Mouse (Mus musculus) urinary bladder, postnatal 4 days (tissue): ENCODE data around the gene Bola1.
"Not testable (repeated sequence)": the region's sequence is repeated elsewhere in the genome, so short reads cannot be mapped to it uniquely, and the experiment has no call there.

Experiments
- DNase-seq, 2 experiments: peaks; one replicate each; pipeline ENCODE4 v3.0.0; 2021 to 2022; ENCODE audit warnings: low spot score in 2 of 2

Bola1 gene

DNA sequence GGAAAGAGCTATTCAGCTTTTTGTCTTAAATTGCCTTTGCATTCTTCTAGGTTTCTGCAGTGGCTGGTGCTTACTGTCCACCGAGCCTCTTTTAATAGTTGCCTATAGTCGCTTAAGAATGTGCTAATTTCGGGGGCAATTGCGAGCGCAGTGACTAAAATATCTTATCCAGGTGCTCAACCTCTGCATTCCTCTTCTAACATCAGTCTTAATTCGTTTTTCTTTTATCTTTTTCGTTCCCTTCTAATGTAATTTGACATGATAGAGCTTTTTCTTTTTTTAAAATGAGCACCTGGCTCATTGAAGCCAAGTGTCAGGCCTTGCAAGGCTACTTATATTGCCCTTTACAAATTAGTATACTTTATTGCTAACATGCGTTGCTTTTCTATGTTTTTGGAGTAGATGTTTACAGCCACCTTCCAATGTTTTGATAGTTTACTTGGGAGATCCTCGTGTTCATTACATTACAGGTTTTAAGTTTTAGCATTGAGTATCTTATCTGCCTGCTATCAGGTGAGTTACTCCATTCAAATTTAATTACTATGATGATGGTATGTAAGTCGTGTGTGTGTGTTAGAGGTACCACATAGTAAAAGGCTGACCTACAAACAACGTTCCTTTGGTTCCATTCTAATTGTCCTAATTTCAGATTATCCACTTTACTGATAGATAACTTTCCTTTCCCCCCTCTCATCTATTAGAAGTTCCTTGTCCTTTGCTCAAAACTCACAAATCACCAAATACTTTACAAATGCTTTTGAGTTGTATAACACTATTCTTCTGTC is 28.0 kb upstream of the Bola1 start:
- no peak for DNase-seq

DNA sequence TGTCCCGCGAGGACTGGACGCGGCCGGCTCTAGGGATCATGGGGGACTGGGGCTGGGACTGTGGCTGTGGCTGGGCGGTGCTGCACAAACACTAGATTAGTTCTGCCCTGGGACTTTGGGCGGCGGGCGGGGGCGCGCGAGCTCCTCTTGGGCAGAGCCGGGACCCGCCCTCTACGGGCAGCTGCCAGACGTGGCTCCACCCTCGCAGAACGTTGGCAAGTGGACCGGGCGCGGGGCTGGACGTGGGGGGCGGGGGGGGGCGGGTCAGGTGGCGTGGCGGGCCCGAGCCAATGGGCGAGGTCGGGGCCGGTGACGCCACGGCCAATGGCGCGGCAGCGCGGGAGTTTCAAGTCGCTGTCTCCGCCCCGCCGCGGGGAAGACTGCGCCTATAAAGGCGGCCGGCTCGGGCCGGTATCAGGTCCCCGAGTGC is 26.9 kb upstream of the Bola1 start, which contains the start of gene Hist2h3c1:
Hist2h3c1 (plus strand) TSS at position 259 of the 430 bp plus-strand sequence.
- DNase-seq = not testable (repeated sequence)

DNA sequence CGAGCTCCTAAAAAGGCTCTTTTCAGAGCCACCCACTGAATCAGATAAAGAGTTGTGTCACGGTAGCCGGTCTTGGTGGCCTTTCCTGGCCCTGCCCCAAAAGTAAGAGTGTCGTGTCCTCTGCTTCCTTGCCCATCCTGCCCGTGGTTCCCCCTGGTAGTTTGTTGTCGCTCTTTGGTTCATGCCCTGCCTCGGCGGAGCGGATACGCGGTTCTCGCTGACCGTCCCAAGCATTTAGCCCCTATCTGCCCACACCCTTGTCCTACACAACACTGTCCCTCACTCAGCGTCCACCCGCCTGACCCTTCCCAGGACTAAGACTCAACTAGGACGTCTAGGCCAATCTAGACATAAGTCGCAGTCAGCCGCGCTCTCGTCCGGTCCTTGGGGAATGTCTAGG is 26.5 kb upstream of the Bola1 start:
- DNase-seq = not testable (repeated sequence)

DNA sequence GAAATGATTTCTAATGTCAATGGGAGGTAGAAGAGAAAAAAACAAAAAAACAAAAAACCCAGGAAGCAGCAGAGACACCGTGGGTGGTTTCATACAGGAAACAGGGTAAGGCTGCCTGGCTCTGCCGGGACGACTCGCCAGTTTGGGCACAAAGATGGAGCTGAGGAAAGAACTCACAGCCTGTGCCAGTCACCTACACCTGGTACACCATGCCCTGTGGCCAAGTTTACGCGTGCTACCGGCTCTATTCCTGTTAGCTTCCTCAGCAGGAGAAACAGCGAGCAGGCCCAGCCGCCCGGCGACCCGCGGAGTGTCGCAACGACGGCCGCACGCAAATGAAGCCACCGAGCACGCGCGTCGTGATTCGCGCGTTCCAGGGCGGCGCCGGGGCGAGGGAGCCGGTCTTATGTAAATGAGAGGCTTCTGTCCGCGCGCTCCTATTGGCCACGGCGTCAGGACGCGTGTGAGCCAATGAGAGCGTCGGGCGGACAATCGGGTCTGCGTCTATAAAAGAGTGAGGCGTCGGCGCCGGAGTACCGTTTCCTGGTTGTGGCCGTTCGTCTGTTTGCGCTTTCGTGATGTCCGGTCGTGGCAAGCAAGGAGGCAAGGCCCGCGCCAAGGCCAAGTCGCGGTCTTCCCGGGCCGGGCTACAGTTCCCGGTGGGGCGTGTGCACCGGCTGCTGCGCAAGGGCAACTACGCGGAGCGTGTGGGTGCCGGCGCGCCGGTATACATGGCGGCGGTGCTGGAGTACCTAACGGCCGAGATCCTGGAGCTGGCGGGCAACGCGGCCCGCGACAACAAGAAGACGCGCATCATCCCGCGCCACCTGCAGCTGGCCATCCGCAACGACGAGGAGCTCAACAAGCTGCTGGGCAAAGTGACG is 25.7 kb upstream of the Bola1 start, which contains the start of gene Hist2h2aa1:
Hist2h2aa1 (plus strand) TSS at position 495 of the 884 bp plus-strand sequence.
- peak; percentile 80 to 83 for DNase-seq

DNA sequence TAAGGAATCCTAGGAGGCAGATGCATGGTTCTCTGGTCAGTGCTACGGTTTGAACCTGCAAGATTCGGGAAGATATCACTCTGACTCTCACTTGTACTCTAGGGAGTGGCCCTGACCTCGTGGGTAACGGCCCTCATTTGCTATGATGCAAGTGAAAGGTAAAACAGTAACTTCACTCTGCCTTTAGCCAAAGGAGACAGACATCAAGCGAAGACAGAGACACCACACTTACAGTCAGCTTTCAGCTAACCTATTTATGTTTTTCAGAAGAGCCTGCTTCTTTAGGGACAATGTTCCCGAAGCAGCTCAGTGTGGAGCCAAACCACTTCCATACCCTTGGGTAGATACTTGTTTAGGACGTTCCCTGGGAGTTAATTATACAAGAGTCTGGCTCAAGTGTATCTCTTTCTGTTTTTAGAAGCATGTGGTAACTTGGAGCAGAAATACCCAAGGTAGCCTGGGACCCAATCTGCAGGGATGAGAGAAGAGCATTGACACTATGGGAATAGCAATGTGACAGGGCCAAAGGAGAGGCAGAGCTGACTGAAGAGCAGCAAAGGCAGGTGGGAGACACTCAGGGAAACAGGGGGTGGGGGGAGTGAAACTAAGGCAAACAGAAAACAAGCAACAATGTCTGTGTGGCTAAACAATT is 24.5 kb upstream of the Bola1 start:
- no peak for DNase-seq

GRCm38 (mm10) chr3:96240799-96241197 is 21.3 kb upstream of the Bola1 start:
- no peak for DNase-seq

- peak; percentile 92 to 95 for DNase-seq
Measured at GRCm38 (mm10) chr3:96239949-96240798, 20.7 kb upstream of the Bola1 start, which contains the start of gene Hist2h2aa2. Gene Hist2h2aa2 (minus strand): TSS chr3:96240276.

GRCm38 (mm10) chr3:96238954-96239793 is 19.7 kb upstream of the Bola1 start, which contains the start of gene Hist2h3c2:
Gene Hist2h3c2 (minus strand): TSS chr3:96239127.
- DNase-seq = peak in 1 of 2 experiments; percentile 69

- no peak for DNase-seq
Measured at GRCm38 (mm10) chr3:96237904-96238511, 18.5 kb upstream of the Bola1 start.

GRCm38 (mm10) chr3:96237335-96237903 is 17.9 kb upstream of the Bola1 start:
- no peak for DNase-seq

DNA sequence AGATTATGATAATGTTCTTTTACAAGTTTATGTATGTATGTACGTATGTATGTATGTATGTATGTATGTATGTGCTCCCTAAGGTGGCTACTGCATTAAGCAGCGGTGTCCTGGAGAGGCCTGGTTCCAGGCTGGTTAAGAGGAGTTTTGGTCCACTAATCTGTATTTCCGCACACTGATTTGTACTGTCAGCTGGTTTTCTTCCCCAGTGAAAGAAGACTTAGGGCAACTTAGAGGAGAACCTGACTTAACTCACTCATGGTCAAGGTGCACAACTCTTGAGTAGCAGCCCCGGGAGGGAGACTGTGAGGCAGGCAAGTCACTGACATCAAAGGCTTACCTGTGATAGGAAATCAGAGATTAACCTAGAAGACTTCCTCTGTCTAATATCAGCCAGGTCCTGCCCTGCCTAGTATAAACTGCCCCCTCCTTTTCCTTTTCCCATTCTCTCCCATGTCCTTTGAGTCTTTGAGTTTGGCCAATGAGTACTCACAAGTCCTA is 17.4 kb upstream of the Bola1 start:
- DNase-seq = no peak

DNA sequence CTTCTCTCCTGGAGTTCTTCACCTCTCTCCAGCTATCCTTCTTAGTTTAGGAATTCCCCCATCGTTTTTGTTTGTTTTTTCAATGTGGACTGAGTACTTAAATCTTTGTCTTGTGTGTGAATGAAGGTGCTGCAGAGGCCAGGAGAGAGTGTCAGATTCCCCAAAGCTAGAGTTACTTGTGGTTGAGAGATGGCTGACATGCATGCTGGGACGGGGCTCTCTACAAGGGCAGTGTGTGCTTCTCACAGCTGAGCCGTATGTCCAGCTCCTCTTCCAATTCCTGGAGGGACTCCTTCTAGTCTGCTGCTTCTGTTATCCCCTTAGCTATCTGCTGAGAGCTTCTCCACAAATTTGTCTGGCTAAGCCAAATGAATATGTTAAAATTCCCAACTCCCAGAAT is 16.3 kb upstream of the Bola1 start:
- no peak for DNase-seq

DNA sequence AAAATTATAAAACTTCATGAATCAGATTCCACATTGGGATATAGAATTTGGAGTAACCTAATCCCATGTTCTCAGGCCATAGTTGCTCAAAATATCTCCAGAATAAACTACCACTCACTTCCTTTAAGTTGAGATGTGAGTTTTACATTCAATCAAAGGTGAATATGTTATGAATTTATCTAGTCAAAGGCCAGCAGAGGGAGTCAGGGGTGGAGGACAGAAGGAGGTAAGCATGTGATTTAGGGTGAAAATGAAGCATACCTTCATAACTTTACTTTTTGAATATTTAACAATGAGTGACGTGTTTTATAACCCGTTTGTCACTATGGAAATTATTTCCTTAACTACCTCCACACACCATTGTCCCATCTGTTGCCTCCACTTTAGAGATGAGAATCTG is 15.4 kb upstream of the Bola1 start:
- DNase-seq = no peak

DNA sequence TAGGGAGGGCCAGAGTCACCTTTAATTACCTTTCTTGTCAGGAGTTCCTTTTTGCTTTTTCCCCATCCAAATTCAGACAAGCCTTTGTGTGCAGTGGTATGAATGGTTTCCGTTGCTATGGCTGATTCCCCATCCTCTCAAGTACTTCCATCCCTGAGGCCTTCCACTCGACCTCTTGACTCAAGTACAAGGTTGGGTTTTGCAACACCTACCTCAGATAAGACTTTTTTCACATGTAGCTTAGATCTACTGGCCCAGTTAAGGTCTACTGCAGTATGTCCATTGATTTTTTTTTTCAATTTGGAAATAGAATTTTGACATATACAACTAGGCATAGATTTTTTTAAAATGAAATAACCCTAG is 12.2 kb upstream of the Bola1 start:
- no peak for DNase-seq

- no peak for DNase-seq
Measured at GRCm38 (mm10) chr3:96230910-96231757, 11.6 kb upstream of the Bola1 start.

GRCm38 (mm10) chr3:96230404-96230803 is 10.9 kb upstream of the Bola1 start:
- no peak for DNase-seq

GRCm38 (mm10) chr3:96228828-96229227 is 9.3 kb upstream of the Bola1 start:
- DNase-seq = no peak
